12 mouse cellular contexts compared by ENCODE assay signal in genomic region chr7:99559091-99559490, GRCm38 (mm10). TPM values are rescaled to one million over a fixed set of nuclear protein-coding genes. Genes with fewer than 3 reads are reported as not detected.
A peak's percentile ranks its signal among the peaks of the same experiment; 100 is the strongest.
DNase-seq lines count a peak whose midpoint lies in the region; ATAC-seq and TF ChIP-seq lines count a peak whose summit lies in the region.
"Had no signal": no experiment of that assay in that cellular context is flagged by ENCODE, and none has a peak within 500 bp of the region (broad histone marks: within the 10 kb centered on the region; RNA-seq: fewer than 3 reads in every experiment).

No protein-coding gene starts in this region.

- H3K27ac ChIP-seq in embryonic facial prominence, embryonic 14.5 days (replicated peaks; ENCODE audit: low read depth, low read length) = no peak overlapping the region
- peak overlapping the region; percentile 55; the same call in 1 of the 2 replicates for H3K27ac ChIP-seq in hindbrain, embryonic 16.5 days (ENCODE audit: low read depth, low read length)
- peak overlapping the region; percentile 56; the same call in 1 of the 2 replicates for H3K27ac ChIP-seq in olfactory bulb, adult 2 months (ENCODE audit: insufficient read depth, low read depth, low read length)
- H3K27ac ChIP-seq: lung, embryonic 15.5 days had no signal

- no peak for TF ChIP-seq CTCF in olfactory bulb, adult 2 months (IDR thresholded peaks at IDR 0.05; ENCODE audit: insufficient read depth, low read depth, low read length)

- H3K4me1 ChIP-seq in embryonic facial prominence, embryonic 14.5 days (ENCODE audit: control insufficient read depth, insufficient read depth, low read length) = no peaks in the 10 kb centered on the region
- H3K4me1 ChIP-seq in hindbrain, embryonic 16.5 days (ENCODE audit: control insufficient read depth, insufficient read depth, low read depth, low read length) = peaks cover 28% of the 10 kb centered on the region
- H3K4me1 ChIP-seq in olfactory bulb, adult 2 months (ENCODE audit: control insufficient read depth, insufficient read depth, low read length) = peaks cover 51% of the 10 kb centered on the region

- H3K4me3 ChIP-seq in embryonic facial prominence, embryonic 14.5 days (ENCODE audit: low read depth, low read length) = no peak overlapping the region
- H3K4me3 ChIP-seq in hindbrain, embryonic 16.5 days (ENCODE audit: low read length) = no peak overlapping the region
- H3K4me3 ChIP-seq in olfactory bulb, adult 2 months (ENCODE audit: insufficient read depth, low read depth, low read length) = no peak overlapping the region
- H3K4me3 ChIP-seq: lung, embryonic 15.5 days had no signal

- 21% methylated on average over 11 of the region's 11 CpGs for WGBS in embryonic facial prominence, embryonic 14.5 days
- WGBS in hindbrain, embryonic 16.5 days = 10% methylated on average over 11 of the region's 11 CpGs
- WGBS in olfactory bulb, adult 2 months = 15% methylated on average over 11 of the region's 11 CpGs

- no peak for TF ChIP-seq POLR2A in olfactory bulb, adult 2 months (IDR thresholded peaks at IDR 0.05; ENCODE audit: insufficient read depth, low read depth, low read length)

- H3K36me3 ChIP-seq in embryonic facial prominence, embryonic 14.5 days (ENCODE audit: control insufficient read depth, insufficient read depth, low read length) = no peaks in the 10 kb centered on the region
- no peaks in the 10 kb centered on the region for H3K36me3 ChIP-seq in hindbrain, embryonic 16.5 days (ENCODE audit: control insufficient read depth, insufficient read depth, low read length)
- H3K36me3 ChIP-seq: lung, embryonic 15.5 days had no signal

- H3K4me2 ChIP-seq in embryonic facial prominence, embryonic 14.5 days (ENCODE audit: low read depth, low read length) = no peak overlapping the region
- H3K4me2 ChIP-seq in hindbrain, embryonic 16.5 days (ENCODE audit: low read length) = peak overlapping the region; percentile 22; the same call in 1 of the 2 replicates
- H3K4me2 ChIP-seq: lung, embryonic 15.5 days had no signal

- no peaks in the 10 kb centered on the region for H3K9me3 ChIP-seq in embryonic facial prominence, embryonic 14.5 days (ENCODE audit: control insufficient read depth, low read length)
- no peaks in the 10 kb centered on the region for H3K9me3 ChIP-seq in hindbrain, embryonic 16.5 days (ENCODE audit: control insufficient read depth, low read length)
- H3K9me3 ChIP-seq: lung, embryonic 15.5 days had no signal

- ATAC-seq in embryonic facial prominence, embryonic 14.5 days (ENCODE audit: low read depth) = no peak
- ATAC-seq in hindbrain, embryonic 16.5 days = no peak

- 0 out of 2 replicates have a peak overlapping the region, but pooled peaks have one; percentile 40 for H3K9ac ChIP-seq in embryonic facial prominence, embryonic 14.5 days (ENCODE audit: low read depth, low read length)
- H3K9ac ChIP-seq in hindbrain, embryonic 16.5 days (ENCODE audit: low read depth, low read length) = no peak overlapping the region
- H3K9ac ChIP-seq: lung, embryonic 15.5 days had no signal

- peak; percentile 52 for DNase-seq in right cerebral cortex, adult 18-20 months
- no peak for DNase-seq in right cerebral cortex, postnatal 14 days
- peak; percentile 35 for DNase-seq in embryonic facial prominence, embryonic 14.5 days (ENCODE audit: low spot score)
- no peak for DNase-seq in c-Kit-positive CD71-positive TER-119-positive erythroid progenitor cells, embryonic 14.5 days (ENCODE audit: low spot score)
- no peak for DNase-seq in ovary, postnatal 36 days (ENCODE audit: low spot score)
- DNase-seq in kidney, adult 18-20 months = no peak
- DNase-seq: cerebellum, postnatal 14 days; heart, postnatal 14 days; kidney, postnatal 36 days had no signal

- no peaks in the 10 kb centered on the region for H3K27me3 ChIP-seq in embryonic facial prominence, embryonic 14.5 days (replicated peaks; ENCODE audit: control insufficient read depth, insufficient read depth, low read length)
- H3K27me3 ChIP-seq in hindbrain, embryonic 16.5 days (replicated peaks; ENCODE audit: control insufficient read depth, insufficient read depth, low read length) = no peaks in the 10 kb centered on the region
- H3K27me3 ChIP-seq: lung, embryonic 15.5 days had no signal

RNA-seq across cellular contexts. Expression of gene Arrb1, which starts 23.8 kb away (rescaled TPM):
- polyA plus RNA-seq in embryonic facial prominence, embryonic 14.5 days (2014; fragmentation: Nextera tagmentation; extraction: Ambion mirVana) = 2.8 and 3.8 TPM in 2 replicates
- 17.4 and 19.8 TPM in 2 replicates for polyA plus RNA-seq in hindbrain, embryonic 16.5 days (2015; fragmentation: Nextera tagmentation; extraction: Ambion mirVana)
- polyA plus RNA-seq in olfactory bulb, adult 2 months (2012; ENCODE audit: insufficient read depth, insufficient read length, low replicate concordance, missing spikeins) = not detected in 2 replicates

Comparison
In these comparisons a context has a peak if more than half of its experiments do, and no peak if none do; other contexts are left out.
1. DNase-seq: peak in right cerebral cortex, adult 18-20 months (single experiment) and embryonic facial prominence, embryonic 14.5 days (single experiment); none in right cerebral cortex, postnatal 14 days (single experiment), c-Kit-positive CD71-positive TER-119-positive erythroid progenitor cells, embryonic 14.5 days (single experiment), ovary, postnatal 36 days (single experiment) and kidney, adult 18-20 months (single experiment).